23 mouse cellular contexts compared by ENCODE assay signal in genomic region chr8:35125179-35125578, GRCm38 (mm10).
DNase-seq lines count a peak whose midpoint lies in the region; ATAC-seq and TF ChIP-seq lines count a peak whose summit lies in the region.
"Had no signal": no experiment of that assay in that cellular context is flagged by ENCODE, and none has a peak within 500 bp of the region (broad histone marks: within the 10 kb centered on the region; RNA-seq: fewer than 3 reads in every experiment).

No protein-coding gene starts in this region.

- peak; percentile 41; the same call in 1 of the 2 replicates for ATAC-seq in liver, postnatal 0 days
- peak; percentile 76 for ATAC-seq in granulocyte monocyte progenitor cell, adult 5-6 weeks (replicated peaks; ENCODE audit: poor library complexity, severe bottlenecking)
- peak; percentile 60 for ATAC-seq in megakaryocyte progenitor cell, adult 5-6 weeks (replicated peaks; ENCODE audit: poor library complexity)
- ATAC-seq: activated CD4-positive, CD25-positive, alpha-beta regulatory T cell, adult 4 months; forebrain, embryonic 13.5 days; forebrain, embryonic 15.5 days; forebrain, postnatal 0 days; Patski had no signal

- TF ChIP-seq CTCF in liver, postnatal 0 days (IDR thresholded peaks at IDR 0.05; ENCODE audit: low read depth) = no peak

- no peak overlapping the region for H3K27ac ChIP-seq in liver, postnatal 0 days (ENCODE audit: low read depth)
- H3K27ac ChIP-seq: embryonic facial prominence, embryonic 10.5 days; embryonic facial prominence, embryonic 12.5 days; forebrain, embryonic 13.5 days; forebrain, embryonic 15.5 days had no signal

- no peak for TF ChIP-seq EP300 in liver, postnatal 0 days (IDR thresholded peaks at IDR 0.05; ENCODE audit: low read depth)

- DNase-seq in liver, postnatal 0 days = no peak
- DNase-seq in liver (no peak), 416B (ENCODE audit: low read depth) (peak; percentile 5)
- no peak for DNase-seq in Muller cell, postnatal 12 days (ENCODE audit: inconsistent ontology term)
- DNase-seq in c-Kit-positive CD71-positive TER-119-positive erythroid progenitor cells, embryonic 14.5 days (ENCODE audit: low spot score) = no peak
- DNase-seq: adrenal gland, adult 8-10 months; adrenal gland, postnatal 14 days; adrenal gland, postnatal 36 days; cerebellum, adult 11 months; cerebellum, adult 18-20 months; cerebellum, adult 8-10 months; cerebellum, adult 9-11 months; cerebellum, postnatal 14 days; cerebellum, postnatal 36 days; forebrain, postnatal 0 days had no signal

- WGBS in liver, postnatal 0 days (ENCODE audit: insufficient replicate concordance) = 72% methylated on average over 3 of the region's 3 CpGs

- no peaks in the 10 kb centered on the region for H3K27me3 ChIP-seq in liver, postnatal 0 days (ENCODE audit: insufficient read depth, low read length)
- H3K27me3 ChIP-seq: embryonic facial prominence, embryonic 12.5 days; forebrain, embryonic 13.5 days; forebrain, embryonic 15.5 days; Patski had no signal

- H3K9me3 ChIP-seq in liver, postnatal 0 days (ENCODE audit: low read length) = no peaks in the 10 kb centered on the region
- H3K9me3 ChIP-seq: embryonic facial prominence, embryonic 10.5 days; embryonic facial prominence, embryonic 12.5 days; forebrain, embryonic 13.5 days; forebrain, embryonic 15.5 days had no signal

- H3K4me1 ChIP-seq in liver, postnatal 0 days (ENCODE audit: insufficient read depth) = no peaks in the 10 kb centered on the region
- H3K4me1 ChIP-seq: embryonic facial prominence, embryonic 12.5 days had no signal

- H3K36me3 ChIP-seq in liver, postnatal 0 days (replicated peaks; ENCODE audit: insufficient read depth, low read length) = no peaks in the 10 kb centered on the region
- H3K36me3 ChIP-seq: embryonic facial prominence, embryonic 10.5 days; embryonic facial prominence, embryonic 12.5 days; forebrain, embryonic 15.5 days had no signal

- no peak overlapping the region for H3K4me3 ChIP-seq in liver, postnatal 0 days (ENCODE audit: low read depth, low read length)
- H3K4me3 ChIP-seq: embryonic facial prominence, embryonic 10.5 days; embryonic facial prominence, embryonic 12.5 days; forebrain, embryonic 13.5 days; forebrain, embryonic 15.5 days had no signal

- H3K4me2 ChIP-seq in liver, postnatal 0 days (ENCODE audit: low read depth, low read length) = no peak overlapping the region
- H3K4me2 ChIP-seq: embryonic facial prominence, embryonic 12.5 days; forebrain, embryonic 13.5 days; forebrain, embryonic 15.5 days had no signal

- H3K9ac ChIP-seq in liver, postnatal 0 days (replicated peaks) = no peak overlapping the region
- H3K9ac ChIP-seq: embryonic facial prominence, embryonic 12.5 days; forebrain, embryonic 13.5 days; forebrain, embryonic 15.5 days; forebrain, postnatal 0 days had no signal
